Mouse (Mus musculus) megakaryocyte, embryonic 14.5 days (primary cell): ENCODE data around the gene Ccnb1ip1.

Experiments used
- FLI1 ChIP-seq: IDR thresholded peaks from 2 replicates; pipeline ENCODE4 v1.6.1; 2012; ENCODE audit warnings: low read length, inconsistent platforms, mixed read lengths
- GATA1 ChIP-seq: IDR thresholded peaks from 3 replicates; pipeline ENCODE4 v1.6.1; 2012; ENCODE audit warnings: mixed read lengths, low read length, inconsistent platforms, borderline replicate concordance

DNA sequence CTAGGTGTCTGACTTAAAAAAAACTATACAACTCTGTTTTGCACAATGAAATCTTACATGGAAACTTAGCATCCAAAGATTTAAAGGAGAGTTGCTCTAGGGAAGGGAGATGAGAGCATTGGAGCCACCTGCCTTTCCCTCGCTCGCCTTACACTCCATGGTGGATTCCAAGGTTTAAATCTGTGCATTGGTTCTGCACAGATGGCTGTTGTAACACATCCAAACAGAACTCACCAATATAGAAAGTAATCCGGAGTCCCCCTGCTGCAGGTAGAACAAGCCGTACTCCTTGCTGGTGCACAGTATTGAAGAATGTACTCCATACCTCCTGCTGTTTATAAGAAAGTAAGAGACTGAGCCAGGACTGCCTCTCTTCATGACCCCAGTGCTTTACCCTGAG lies 19.0 kb upstream of the Ccnb1ip1 start:
- no peak for TF ChIP-seq GATA1
- no peak for TF ChIP-seq FLI1
